ENCODE assay signal across 8 mouse cellular contexts in genomic region chr17:65325249-65325648, GRCm38 (mm10).
DNase-seq lines count a peak whose midpoint lies in the region; ATAC-seq and TF ChIP-seq lines count a peak whose summit lies in the region.

No protein-coding gene starts in this region.

- no peaks in the 10 kb centered on the region for H3K79me2 ChIP-seq in MEL (ENCODE audit: control insufficient read depth, insufficient read depth, low read length, poor library complexity)

- no peak overlapping the region for H3K9ac ChIP-seq in MEL (ENCODE audit: control insufficient read depth, low read depth, low read length, poor library complexity, severe bottlenecking)

- H3K4me1 ChIP-seq in MEL (ENCODE audit: control insufficient read depth in 1 of 2, insufficient read depth in 2 of 2, low read length in 2 of 2): no peaks in the 10 kb centered on the region
- H3K4me1 ChIP-seq in bone marrow, adult 2 months (ENCODE audit: control insufficient read depth, insufficient read depth, low read length): no peaks in the 10 kb centered on the region
- no peaks in the 10 kb centered on the region for H3K4me1 ChIP-seq in embryonic fibroblast, embryonic 13.5 days (ENCODE audit: control insufficient read depth, insufficient read depth, low read length)

- no peak for TF ChIP-seq EP300 in MEL (IDR thresholded peaks at IDR 0.05; ENCODE audit: low read depth in 1 of 2, low read length in 2 of 2)

- TF ChIP-seq RAD21 in MEL (IDR thresholded peaks at IDR 0.05; ENCODE audit: low read depth, low read length): peak; percentile 73

- peak; percentile 59 to 90 (median 76) for TF ChIP-seq CTCF in MEL (IDR thresholded peaks at IDR 0.05 in 2 of 3, conservative IDR thresholded peaks at IDR 0.05 in 1 of 3; ENCODE audit: control insufficient read depth in 1 of 3, insufficient read depth in 1 of 3, low read depth in 2 of 3, low read length in 3 of 3, poor library complexity in 1 of 3, severe bottlenecking in 1 of 3)
- TF ChIP-seq CTCF in bone marrow, adult 2 months (IDR thresholded peaks at IDR 0.05; ENCODE audit: control insufficient read depth, insufficient read depth, low read length): peak; percentile 48
- TF ChIP-seq CTCF in embryonic fibroblast, embryonic 13.5 days (IDR thresholded peaks at IDR 0.05; ENCODE audit: borderline replicate concordance, insufficient read depth, low read length): peak; percentile 74; the same call in 1 of the 2 replicates

- no peak overlapping the region for H3K27ac ChIP-seq in MEL (ENCODE audit: control insufficient read depth, low read depth, low read length)
- H3K27ac ChIP-seq in bone marrow, adult 2 months (ENCODE audit: control insufficient read depth, insufficient read depth, low read depth, low read length, poor library complexity): no peak overlapping the region
- H3K27ac ChIP-seq in embryonic fibroblast, embryonic 13.5 days (ENCODE audit: insufficient read depth, low read length): no peak overlapping the region

- peak; percentile 36 for DNase-seq in kidney, adult 18-20 months
- no peak for DNase-seq in kidney, adult 11 months
- peak; percentile 50 for DNase-seq in MEL (ENCODE audit: low read depth, low spot score)
- peak; percentile 47 to 49 for DNase-seq in left cerebral cortex, adult 18-20 months (ENCODE audit: low spot score in 2 of 2)
- DNase-seq in right cerebral cortex, adult 18-20 months: peak; percentile 18

- TF ChIP-seq POLR2A in MEL (IDR thresholded peaks at IDR 0.05; ENCODE audit: control insufficient read depth in 1 of 2, insufficient read depth in 1 of 2, low read depth in 1 of 2, low read length in 2 of 2, poor library complexity in 1 of 2): no peak
- TF ChIP-seq POLR2A in bone marrow, adult 2 months (IDR thresholded peaks at IDR 0.05; ENCODE audit: borderline replicate concordance, control insufficient read depth, low read depth, low read length): no peak
- TF ChIP-seq POLR2A in embryonic fibroblast, embryonic 13.5 days (IDR thresholded peaks at IDR 0.05; ENCODE audit: low read depth, low read length): no peak

- no peak overlapping the region for H3K4me3 ChIP-seq in MEL (ENCODE audit: control insufficient read depth in 1 of 2, insufficient read depth in 1 of 2, low read depth in 2 of 2, low read length in 2 of 2)
- H3K4me3 ChIP-seq in bone marrow, adult 2 months (replicated peaks; ENCODE audit: control insufficient read depth, low read depth, low read length): no peak overlapping the region
- H3K4me3 ChIP-seq in embryonic fibroblast, embryonic 13.5 days (ENCODE audit: insufficient read depth, low read length): no peak overlapping the region

- 15% methylated on average over 2 of the region's 2 CpGs for WGBS in bone marrow, adult 2 months

- no peak for ATAC-seq in inflammation-experienced regulatory T-cells, adult 6 months

- no peaks in the 10 kb centered on the region for H3K9me3 ChIP-seq in MEL (replicated peaks; ENCODE audit: insufficient read depth, low read length)

- no peaks in the 10 kb centered on the region; a peak in 1 of 4 replicates for H3K27me3 ChIP-seq in MEL (ENCODE audit: control insufficient read depth in 1 of 2, insufficient read depth in 2 of 2, low read length in 2 of 2)

- H3K36me3 ChIP-seq in MEL (ENCODE audit: control insufficient read depth in 1 of 2, insufficient read depth in 2 of 2, low read length in 2 of 2): no peaks in the 10 kb centered on the region

TF ChIP-seq in MEL, 35 proteins besides CTCF, POLR2A, EP300 and RAD21:
- TF ChIP-seq ZMIZ1 (IDR thresholded peaks at IDR 0.05; ENCODE audit: low read depth, low read length) (no peak), SMC3 (IDR thresholded peaks at IDR 0.05; ENCODE audit: low read depth, low read length) (peak; percentile 74), ZC3H11A (IDR thresholded peaks at IDR 0.05; ENCODE audit: low read depth, low read length) (peak; percentile 59)
